Mouse (Mus musculus) spleen, embryonic (tissue): ENCODE measurements around the gene Vmn1r208.
"Not testable (repeated sequence)": the region's sequence is repeated elsewhere in the genome, so short reads cannot be mapped to it uniquely, and the experiment has no call there.

ENCODE experiments used
- CTCF ChIA-PET: fragments of 350-600 bp; sonication (Branson Sonifier 250); formaldehyde crosslinking; loops from one replicate; lab custom pipeline; 2022; lab: Charles Lee

The Vmn1r208 gene

GRCm38 (mm10) chr13:22777300-22777699 lies at the start of gene Vmn1r208:
Vmn1r208 (minus strand) TSS chr13:22777400.
- CTCF ChIA-PET: not testable (repeated sequence)

GRCm38 (mm10) chr13:22821601-22822000 lies 44.4 kb upstream of the Vmn1r208 start:
- CTCF ChIA-PET: not testable (repeated sequence)

GRCm38 (mm10) chr13:22809582-22809981 lies 32.4 kb upstream of the Vmn1r208 start, which contains the start of gene Vmn1r209:
Vmn1r209 (minus strand) TSS chr13:22809682.
- CTCF ChIA-PET: not testable (repeated sequence)

GRCm38 (mm10) chr13:22788096-22788495 lies 10.9 kb upstream of the Vmn1r208 start:
- CTCF ChIA-PET: not testable (repeated sequence)

GRCm38 (mm10) chr13:22784159-22784558 lies 7.0 kb upstream of the Vmn1r208 start:
- CTCF ChIA-PET: not testable (repeated sequence)

GRCm38 (mm10) chr13:22771592-22771991 lies 5.6 kb downstream of the Vmn1r208 start:
- CTCF ChIA-PET: not testable (repeated sequence)

- CTCF ChIA-PET: no interaction called here
These were observed 29.7 kb downstream of the Vmn1r208 start for GRCm38 (mm10) chr13:22747524-22747923.

GRCm38 (mm10) chr13:22729529-22729928 lies 47.7 kb downstream of the Vmn1r208 start, which contains the start of gene Vmn1r207-ps:
Vmn1r207-ps (minus strand) TSS chr13:22729629.
- CTCF ChIA-PET: not testable (repeated sequence)
